25 mouse cellular contexts compared by ENCODE assay signal in genomic region chr10:70384689-70385088, GRCm38 (mm10). TPM values are rescaled to one million over a fixed set of nuclear protein-coding genes. Genes with fewer than 3 reads are reported as not detected.
A peak's percentile ranks its signal among the peaks of the same experiment; 100 is the strongest.
DNase-seq lines count a peak whose midpoint lies in the region; ATAC-seq and TF ChIP-seq lines count a peak whose summit lies in the region.
"Had no signal": no experiment of that assay in that cellular context is flagged by ENCODE, and none has a peak within 500 bp of the region (broad histone marks: within the 10 kb centered on the region; RNA-seq: fewer than 3 reads in every experiment).

No protein-coding gene starts in this region.

- H3K4me3 ChIP-seq in lung, postnatal 0 days (ENCODE audit: low read depth, low read length): no peak overlapping the region
- H3K4me3 ChIP-seq in midbrain, embryonic 13.5 days (replicated peaks): no peak overlapping the region
- H3K4me3 ChIP-seq: embryonic facial prominence, embryonic 10.5 days; embryonic facial prominence, embryonic 12.5 days; forebrain, embryonic 13.5 days; forebrain, embryonic 15.5 days had no signal

- no peaks in the 10 kb centered on the region for H3K36me3 ChIP-seq in lung, postnatal 0 days (ENCODE audit: insufficient read depth, low read length)
- H3K36me3 ChIP-seq in midbrain, embryonic 13.5 days: no peaks in the 10 kb centered on the region
- H3K36me3 ChIP-seq: embryonic facial prominence, embryonic 10.5 days; embryonic facial prominence, embryonic 12.5 days; forebrain, embryonic 15.5 days; G1E had no signal

- no peak for TF ChIP-seq EP300 in lung, postnatal 0 days (IDR thresholded peaks at IDR 0.05)

- no peaks in the 10 kb centered on the region for H3K27me3 ChIP-seq in lung, postnatal 0 days (replicated peaks; ENCODE audit: insufficient read depth, low read length)
- H3K27me3 ChIP-seq in midbrain, embryonic 13.5 days: no peaks in the 10 kb centered on the region
- H3K27me3 ChIP-seq: CH12.LX; embryonic facial prominence, embryonic 12.5 days; forebrain, embryonic 13.5 days; forebrain, embryonic 15.5 days; Patski had no signal

- no peak overlapping the region for H3K27ac ChIP-seq in lung, postnatal 0 days (ENCODE audit: low read length)
- no peak overlapping the region for H3K27ac ChIP-seq in midbrain, embryonic 13.5 days
- H3K27ac ChIP-seq: embryonic facial prominence, embryonic 10.5 days; embryonic facial prominence, embryonic 12.5 days; forebrain, embryonic 13.5 days; forebrain, embryonic 15.5 days had no signal

- ATAC-seq in lung, postnatal 0 days: no peak
- no peak for ATAC-seq in midbrain, embryonic 13.5 days
- ATAC-seq: activated CD4-positive, CD25-positive, alpha-beta regulatory T cell, adult 4 months; CD4-positive, CD25-positive, alpha-beta regulatory T cell, adult 4 months; forebrain, embryonic 13.5 days; forebrain, embryonic 15.5 days; forebrain, postnatal 0 days; Patski had no signal

- WGBS in lung, postnatal 0 days: 74% methylated on average over 4 of the region's 4 CpGs
- WGBS in midbrain, embryonic 13.5 days: 93% methylated on average over 4 of the region's 4 CpGs

- no peak overlapping the region for H3K9ac ChIP-seq in lung, postnatal 0 days (replicated peaks; ENCODE audit: low read depth)
- no peak overlapping the region for H3K9ac ChIP-seq in midbrain, embryonic 13.5 days (replicated peaks)
- H3K9ac ChIP-seq: embryonic facial prominence, embryonic 12.5 days; forebrain, embryonic 13.5 days; forebrain, embryonic 15.5 days; forebrain, postnatal 0 days had no signal

- DNase-seq in lung, postnatal 10 days: peak; percentile 3
- DNase-seq in lung, postnatal 0 days (ENCODE audit: low spot score): no peak
- DNase-seq in ES-CJ7 (ENCODE audit: low read depth, low spot score): peak; percentile 64
- peak; percentile 76 for DNase-seq in R1 (ENCODE audit: low read depth, low spot score)
- no peak for DNase-seq in urinary bladder, adult 18-20 months (ENCODE audit: low spot score in 2 of 2)
- DNase-seq: adrenal gland, adult 8-10 months; adrenal gland, postnatal 14 days; adrenal gland, postnatal 36 days; B cell, adult 2 months; cerebellum, adult 11-12 months; cerebellum, adult 2 months; cerebellum, adult 9-10 months; cerebellum, postnatal 10 days; cerebellum, postnatal 25 days; forebrain, postnatal 0 days had no signal

- no peak overlapping the region for H3K4me2 ChIP-seq in lung, postnatal 0 days (replicated peaks; ENCODE audit: low read depth, low read length)
- no peak overlapping the region for H3K4me2 ChIP-seq in midbrain, embryonic 13.5 days (replicated peaks)
- H3K4me2 ChIP-seq: embryonic facial prominence, embryonic 12.5 days; forebrain, embryonic 13.5 days; forebrain, embryonic 15.5 days had no signal

- no peaks in the 10 kb centered on the region for H3K9me3 ChIP-seq in lung, postnatal 0 days (ENCODE audit: low read length)
- H3K9me3 ChIP-seq in midbrain, embryonic 13.5 days: no peaks in the 10 kb centered on the region
- H3K9me3 ChIP-seq: forebrain, embryonic 13.5 days; forebrain, embryonic 15.5 days had no signal

- no peak for TF ChIP-seq CTCF in lung, postnatal 0 days (IDR thresholded peaks at IDR 0.05)

- no peaks in the 10 kb centered on the region for H3K4me1 ChIP-seq in lung, postnatal 0 days (ENCODE audit: insufficient read depth, low read depth, low read length)
- peaks cover 7% of the 10 kb centered on the region for H3K4me1 ChIP-seq in midbrain, embryonic 13.5 days (replicated peaks)
- H3K4me1 ChIP-seq: embryonic facial prominence, embryonic 10.5 days; embryonic facial prominence, embryonic 12.5 days had no signal

RNA-seq across cellular contexts. Expression of gene Fam13c, which starts 55.6 kb away (rescaled TPM):
- 6.8 and 7.5 TPM in 2 replicates for polyA plus RNA-seq in lung, postnatal 0 days (2015; fragmentation: Nextera tagmentation; extraction: Ambion mirVana)
- 31.1 and 31.5 TPM in 2 replicates for polyA plus RNA-seq in midbrain, embryonic 13.5 days (2015; fragmentation: Nextera tagmentation; extraction: Ambion mirVana)
- polyA plus RNA-seq: activated CD4-positive, CD25-positive, alpha-beta regulatory T cell, adult 4 months; CD4-positive, CD25-positive, alpha-beta regulatory T cell, adult 4 months; G1E had no signal

Comparison
In these comparisons a context has a peak if more than half of its experiments do, and no peak if none do; other contexts are left out.
1. DNase-seq: peak in lung, postnatal 10 days (single experiment), ES-CJ7 (single experiment) and R1 (single experiment); none in lung, postnatal 0 days (single experiment) and urinary bladder, adult 18-20 months (0 of 2).